Mouse (Mus musculus) monocyte, adult 2 months (primary cell): Measurements from ENCODE around the gene Tmem128.

ENCODE experiments used
- DNase-seq, 2 experiments: peaks; one replicate each; pipeline ENCODE4 v3.0.0; 2022; ENCODE audit warnings: low spot score in 2 of 2, low read depth in 1 of 2

Gene Tmem128

GRCm38 (mm10) chr5:38260107-38260682 is at the start of gene Tmem128:
Tmem128 (plus strand) TSS chr5:38260185.
- peak; percentile 7 to 67 for DNase-seq

GRCm38 (mm10) chr5:38211691-38212090 is 48.3 kb upstream of the Tmem128 start:
- DNase-seq: no peak

DNA sequence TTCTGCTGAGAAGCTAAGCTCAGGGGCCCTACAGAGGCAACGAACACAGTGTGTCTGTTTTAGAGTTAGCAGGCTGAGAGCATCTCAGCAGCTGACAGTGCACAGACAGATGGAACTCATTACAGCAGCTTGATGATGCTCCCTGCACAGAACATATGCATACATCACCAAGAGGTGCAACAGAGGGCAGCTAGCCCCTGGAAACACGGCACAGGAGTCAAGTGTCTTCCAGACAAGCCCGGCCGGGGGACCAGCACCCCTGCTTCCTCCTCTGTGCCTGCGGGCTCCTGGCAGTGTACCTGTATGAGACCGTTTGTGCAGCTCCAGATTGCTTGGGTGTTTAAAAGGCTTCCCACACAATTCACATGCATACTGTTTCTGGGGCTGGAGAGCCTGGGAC is 47.0 kb upstream of the Tmem128 start:
- DNase-seq: no peak

GRCm38 (mm10) chr5:38219771-38220307 is 40.1 kb upstream of the Tmem128 start:
- peak in 1 of 2 experiments; percentile 17 for DNase-seq

DNA sequence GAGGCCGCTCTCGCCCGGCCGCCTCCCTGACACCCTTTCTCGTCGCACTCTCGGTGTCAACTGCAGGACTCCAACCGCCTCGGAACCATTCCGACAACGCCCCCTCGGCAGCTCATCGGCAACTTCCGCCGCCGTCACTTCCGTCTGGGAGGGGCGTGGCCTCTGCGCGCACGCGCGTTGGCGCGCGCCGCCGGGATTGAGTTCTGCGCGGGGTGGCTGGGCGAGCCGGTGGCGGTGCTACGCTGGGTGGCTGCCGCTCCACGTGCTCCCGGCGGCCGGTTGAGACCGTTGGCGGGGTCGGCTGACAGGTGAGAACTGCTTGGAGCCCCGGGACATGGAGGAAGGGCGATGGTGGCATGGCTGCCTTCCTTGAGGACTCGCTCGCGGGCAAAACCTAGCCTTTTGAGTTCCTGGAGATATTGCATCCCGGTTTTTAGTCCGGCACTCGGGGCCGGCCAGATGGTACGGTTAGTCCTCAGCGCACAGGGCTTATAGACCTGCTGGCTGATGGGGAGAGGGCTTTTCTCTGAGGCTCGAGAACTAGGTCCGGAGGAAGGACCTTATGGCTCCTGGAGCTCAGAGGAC is 39.6 kb upstream of the Tmem128 start, which contains the start of the genes Zbtb49 and Lyar:
Zbtb49 (minus strand) TSS at position 130 of the 585 bp plus-strand sequence.
Lyar (plus strand) TSS at position 143 of the 585 bp plus-strand sequence.
- DNase-seq: peak; percentile 81 to 94

- DNase-seq: no peak
Measured at GRCm38 (mm10) chr5:38235422-38235821, 24.6 kb upstream of the Tmem128 start.

GRCm38 (mm10) chr5:38236627-38237026 is 23.4 kb upstream of the Tmem128 start:
- no peak for DNase-seq

- DNase-seq: no peak
Measured at GRCm38 (mm10) chr5:38240727-38241472, 19.1 kb upstream of the Tmem128 start.

GRCm38 (mm10) chr5:38241473-38241834 is 18.5 kb upstream of the Tmem128 start:
- no peak for DNase-seq

DNA sequence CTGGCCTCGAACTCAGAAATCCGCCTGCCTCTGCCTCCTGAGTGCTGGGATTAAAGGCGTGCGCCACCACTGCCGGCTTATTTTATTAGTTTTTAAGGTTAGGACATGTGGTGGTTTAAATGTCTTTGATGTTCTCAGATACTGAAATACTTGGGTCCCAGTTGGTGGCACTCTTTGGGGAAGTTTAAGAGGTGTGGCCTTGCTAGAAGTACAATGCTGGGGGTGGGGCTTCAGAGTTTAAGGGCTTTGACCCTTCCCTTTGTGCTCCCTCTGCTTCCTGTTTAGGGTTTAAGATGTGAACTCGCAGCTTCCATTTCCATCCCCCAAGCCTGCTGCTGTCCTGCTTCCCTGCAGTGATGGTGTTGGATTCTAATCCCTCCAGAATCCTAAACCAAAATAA is 18.0 kb upstream of the Tmem128 start:
- DNase-seq: no peak

- DNase-seq: no peak
Measured at GRCm38 (mm10) chr5:38255195-38255594, 4.8 kb upstream of the Tmem128 start.

GRCm38 (mm10) chr5:38255644-38256043 is 4.3 kb upstream of the Tmem128 start:
- DNase-seq: no peak

DNA sequence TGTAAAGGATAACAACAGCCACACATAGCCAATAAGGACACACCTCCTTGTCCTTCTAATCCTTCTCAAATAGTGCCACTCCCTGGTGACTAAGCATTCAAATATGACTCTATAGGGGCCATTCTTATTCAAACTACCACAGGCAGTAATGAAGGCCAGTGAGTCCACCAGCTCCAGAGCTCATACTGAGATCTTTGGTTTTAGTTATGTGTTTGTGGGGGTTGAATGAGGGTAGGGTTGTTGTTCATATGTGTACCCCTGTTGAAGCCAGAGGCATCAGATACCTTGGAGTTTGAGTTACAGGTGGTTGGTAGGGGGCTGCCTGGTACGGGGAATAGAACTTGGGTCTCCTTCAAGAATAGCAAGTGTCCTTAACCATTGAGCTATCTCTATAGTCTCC is 3.4 kb upstream of the Tmem128 start:
- no peak for DNase-seq

- DNase-seq: no peak
Measured at GRCm38 (mm10) chr5:38258034-38258772, 1.8 kb upstream of the Tmem128 start.

DNA sequence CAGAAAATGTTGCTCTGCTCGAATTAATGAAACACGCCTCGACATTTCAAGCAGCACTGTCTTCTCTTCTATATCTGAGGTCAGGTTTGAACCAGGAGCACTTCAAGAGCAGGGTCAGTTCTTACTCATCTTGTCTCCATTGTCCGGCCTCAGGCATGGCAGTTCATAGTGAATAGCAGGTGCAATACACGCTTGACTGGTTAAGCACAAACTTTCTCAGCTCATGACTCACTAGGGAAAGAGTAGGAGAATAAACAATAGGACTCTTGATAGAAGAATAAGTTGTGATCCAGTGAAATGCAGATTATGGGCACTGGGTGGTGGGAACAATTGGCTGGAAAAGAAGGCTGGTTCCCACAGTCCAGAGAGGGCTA is 1.2 kb upstream of the Tmem128 start:
- no peak for DNase-seq

DNA sequence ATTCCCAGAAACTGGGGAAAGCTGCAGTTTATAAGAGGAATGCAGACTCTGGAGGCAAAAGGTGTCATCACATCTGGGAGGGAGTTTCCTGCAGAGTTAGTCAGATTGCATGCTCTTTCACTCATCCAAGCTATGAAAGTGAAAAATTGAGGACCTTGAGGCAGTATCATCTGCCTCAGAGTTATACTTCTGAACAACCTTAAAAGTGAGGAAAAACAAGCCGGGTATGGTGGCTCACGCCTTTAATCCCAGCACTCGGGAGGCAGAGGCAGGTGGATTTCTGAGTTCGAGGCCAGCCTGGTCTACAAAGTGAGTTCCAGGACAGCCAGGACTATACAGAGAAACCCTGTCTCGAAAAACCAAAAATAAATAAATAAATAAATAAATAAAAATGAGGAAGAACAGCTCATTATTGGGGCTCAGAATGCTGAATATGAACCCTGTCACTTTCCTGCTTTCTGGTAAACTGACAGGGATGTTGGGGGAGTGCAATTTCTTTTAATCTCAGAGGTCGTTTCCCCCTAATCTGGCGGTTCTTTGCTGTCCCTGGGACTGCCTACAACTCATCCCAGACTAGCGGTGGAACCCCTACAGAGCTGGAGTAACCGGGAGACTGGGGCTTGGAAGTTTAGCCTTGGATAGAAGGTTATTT is 404 bp upstream of the Tmem128 start:
- no peak for DNase-seq

DNA sequence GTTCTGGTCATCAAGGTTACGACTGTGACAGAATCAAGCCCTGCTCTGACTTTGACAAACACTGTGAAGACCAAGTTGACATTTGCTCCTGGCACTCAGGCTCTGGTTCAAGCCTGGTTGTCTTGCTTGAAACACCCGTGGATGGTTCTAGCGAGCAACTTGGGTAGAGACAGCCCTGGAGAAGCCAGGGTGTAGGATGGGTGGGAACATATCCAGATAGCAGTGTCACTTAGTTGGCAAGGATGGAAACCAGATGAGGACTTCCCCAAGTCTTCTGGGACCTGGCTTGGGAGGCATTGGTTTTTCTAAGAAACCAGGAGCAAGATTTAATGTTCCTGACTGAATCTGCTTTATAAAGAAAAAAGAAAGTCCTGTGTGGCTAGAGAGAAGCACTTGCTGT is 11.0 kb downstream of the Tmem128 start:
- DNase-seq: no peak

DNA sequence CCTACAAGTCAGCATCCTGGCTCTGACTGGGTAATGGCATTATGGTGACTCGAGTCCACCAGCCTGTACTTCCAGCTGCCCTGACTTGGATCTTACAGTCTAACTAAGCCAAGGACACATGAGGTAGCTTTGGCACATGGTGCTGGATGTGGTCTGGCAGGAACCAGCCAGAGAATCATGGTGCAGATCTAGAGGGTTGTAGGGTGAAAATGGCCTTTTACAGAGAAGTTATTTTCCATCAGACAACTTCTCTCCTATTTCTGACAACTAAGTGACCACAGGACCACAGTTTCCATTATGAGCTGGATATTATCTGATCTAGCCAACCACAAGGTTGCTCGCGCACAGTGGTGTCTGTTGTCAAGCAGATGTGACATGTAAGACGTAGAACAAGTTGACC is 13.8 kb downstream of the Tmem128 start:
- no peak for DNase-seq

DNA sequence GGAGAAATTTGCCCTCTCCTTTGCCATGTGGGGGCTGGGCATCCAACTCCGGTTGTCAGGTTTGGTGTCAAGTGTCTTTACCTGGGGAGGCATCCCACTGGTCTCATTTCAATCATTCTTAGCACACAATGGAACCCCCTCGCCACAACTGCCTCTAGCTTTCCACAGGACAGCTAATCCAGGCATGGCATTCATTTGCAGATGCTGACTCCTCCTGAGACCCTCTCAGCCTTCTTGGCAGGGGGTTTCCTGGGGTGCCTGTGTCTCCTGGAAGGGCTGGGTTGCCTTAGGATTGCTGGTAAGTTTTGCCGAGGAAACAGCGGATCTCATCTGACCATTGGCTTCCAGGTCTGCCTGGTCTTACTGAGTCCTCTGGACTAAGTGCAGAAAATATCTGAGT is 15.8 kb downstream of the Tmem128 start, which contains the start of gene Otop1:
Otop1 (plus strand) TSS at position 202 of the 400 bp plus-strand sequence.
- DNase-seq: no peak

- DNase-seq: no peak
Measured at GRCm38 (mm10) chr5:38276451-38276850, 16.5 kb downstream of the Tmem128 start.
